Mouse (Mus musculus) liver, adult 2 months (tissue): ENCODE measurements around the gene Tesc.

ENCODE experiments used
- CTCF ChIP-seq: fragments of 200-500 bp; IDR thresholded peaks from 2 replicates; pipeline ENCODE4 v1.5.1; 2011; ENCODE audit warnings: low read depth, low read length, control low read depth
- POLR2A ChIP-seq: fragments of 200-500 bp; IDR thresholded peaks from 2 replicates; pipeline ENCODE4 v1.6.1; 2011; ENCODE audit warnings: low read length, control low read depth; ENCODE audit not compliant: insufficient read depth; ENCODE audit errors: extremely low read depth

DNA sequence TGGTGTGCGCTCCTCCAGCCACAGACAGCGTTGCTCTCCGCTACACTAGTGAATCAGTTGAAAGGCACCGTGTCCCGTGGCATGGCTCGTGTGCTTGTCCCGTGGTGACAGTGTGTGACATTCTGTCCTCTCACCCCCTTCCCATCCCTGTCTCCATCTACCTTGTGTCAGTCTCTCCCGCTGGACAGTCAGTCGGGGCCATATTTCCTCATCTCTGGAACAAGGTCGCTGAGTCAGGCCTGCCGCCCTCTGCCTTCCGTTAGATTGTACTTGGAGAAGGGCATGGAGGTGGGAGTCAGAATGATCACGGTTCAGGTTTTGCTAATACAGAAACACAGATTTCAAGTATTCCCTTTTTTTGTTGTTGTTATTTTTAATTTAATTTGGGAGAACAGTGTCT, 19.2 kb upstream of the Tesc start:
- no peak for TF ChIP-seq CTCF
- no peak for TF ChIP-seq POLR2A
